ENCODE assay signal across 15 mouse cellular contexts in genomic region chr6:90700737-90701136, GRCm38 (mm10).
DNase-seq lines count a peak whose midpoint lies in the region; ATAC-seq and TF ChIP-seq lines count a peak whose summit lies in the region.
"Had no signal": no experiment of that assay in that cellular context is flagged by ENCODE, and none has a peak within 500 bp of the region (broad histone marks: within the 10 kb centered on the region; RNA-seq: fewer than 3 reads in every experiment).

No protein-coding gene starts in this region.

- no peak for TF ChIP-seq EP300 in liver, postnatal 0 days (IDR thresholded peaks at IDR 0.05; ENCODE audit: low read depth)

- no peak for ATAC-seq in hindbrain, embryonic 14.5 days (ENCODE audit: low FRiP score)
- no peak for ATAC-seq in hindbrain, embryonic 12.5 days (ENCODE audit: low FRiP score)
- peak; percentile 9 to 25; a peak in 1 of 4 replicates for ATAC-seq in hematopoietic stem cell, adult 5-6 weeks (replicated peaks in 1 of 2; ENCODE audit: insufficient read depth in 1 of 2, low FRiP score in 2 of 2, low TSS enrichment in 1 of 2, low read depth in 1 of 2, poor library complexity in 2 of 2, severe bottlenecking in 2 of 2)
- peak; percentile 33 for ATAC-seq in liver, postnatal 0 days
- ATAC-seq: hindbrain, postnatal 0 days had no signal

- no peaks in the 10 kb centered on the region for H3K36me3 ChIP-seq in heart, embryonic 10.5 days
- no peaks in the 10 kb centered on the region for H3K36me3 ChIP-seq in hindbrain, embryonic 14.5 days (replicated peaks; ENCODE audit: control insufficient read depth, insufficient read depth)
- no peaks in the 10 kb centered on the region for H3K36me3 ChIP-seq in hindbrain, embryonic 12.5 days
- no peaks in the 10 kb centered on the region; the same call in 1 of the 2 replicates for H3K36me3 ChIP-seq in liver, postnatal 0 days (replicated peaks; ENCODE audit: insufficient read depth, low read length)
- H3K36me3 ChIP-seq: forebrain, embryonic 12.5 days had no signal

- H3K4me1 ChIP-seq in heart, embryonic 10.5 days = peaks cover 99% of the 10 kb centered on the region
- peaks cover 63% of the 10 kb centered on the region for H3K4me1 ChIP-seq in hindbrain, embryonic 14.5 days (replicated peaks; ENCODE audit: control insufficient read depth, insufficient read depth, low read length)
- H3K4me1 ChIP-seq in hindbrain, embryonic 12.5 days = peaks cover 62% of the 10 kb centered on the region
- H3K4me1 ChIP-seq in liver, postnatal 0 days (ENCODE audit: insufficient read depth) = peaks cover 52% of the 10 kb centered on the region

- no peak for TF ChIP-seq CTCF in liver, postnatal 0 days (IDR thresholded peaks at IDR 0.05; ENCODE audit: low read depth)

- no peak overlapping the region for H3K4me2 ChIP-seq in hindbrain, embryonic 14.5 days (replicated peaks)
- H3K4me2 ChIP-seq in hindbrain, embryonic 12.5 days (replicated peaks) = no peak overlapping the region
- H3K4me2 ChIP-seq in liver, postnatal 0 days (ENCODE audit: low read depth, low read length) = no peak overlapping the region
- H3K4me2 ChIP-seq: forebrain, embryonic 12.5 days; midbrain, embryonic 11.5 days had no signal

- H3K9me3 ChIP-seq in heart, embryonic 10.5 days = no peaks in the 10 kb centered on the region
- no peaks in the 10 kb centered on the region for H3K9me3 ChIP-seq in hindbrain, embryonic 14.5 days (ENCODE audit: control insufficient read depth, low read length)
- no peaks in the 10 kb centered on the region for H3K9me3 ChIP-seq in hindbrain, embryonic 12.5 days (replicated peaks)
- no peaks in the 10 kb centered on the region for H3K9me3 ChIP-seq in liver, postnatal 0 days (ENCODE audit: low read length)
- H3K9me3 ChIP-seq: forebrain, embryonic 12.5 days had no signal

- no peak for DNase-seq in heart, embryonic 10.5 days (ENCODE audit: low spot score)
- DNase-seq in heart, adult 8-10 months (ENCODE audit: low spot score) = no peak
- DNase-seq in hindbrain, embryonic 14.5 days (ENCODE audit: low spot score) = no peak
- no peak for DNase-seq in liver, postnatal 0 days
- DNase-seq in left cerebral cortex, adult 9 months (ENCODE audit: low spot score in 2 of 2) = no peak
- no peak for DNase-seq in kidney, adult 18-20 months
- DNase-seq: cerebellum, adult 9-11 months; kidney, adult 9 months; lung, postnatal 10 days; right cerebral cortex, postnatal 14 days had no signal

- 89% methylated on average over 2 of the region's 2 CpGs for WGBS in heart, embryonic 10.5 days
- 85% methylated on average over 2 of the region's 2 CpGs for WGBS in hindbrain, embryonic 14.5 days
- 90% methylated on average over 2 of the region's 2 CpGs for WGBS in hindbrain, embryonic 12.5 days
- WGBS in liver, postnatal 0 days (ENCODE audit: insufficient replicate concordance) = 61% methylated on average over 2 of the region's 2 CpGs

- H3K27ac ChIP-seq in heart, embryonic 10.5 days = peak overlapping the region; percentile 78; the same call in 1 of the 2 replicates
- 0 out of 2 replicates have a peak overlapping the region, but pooled peaks have one; percentile 7 for H3K27ac ChIP-seq in hindbrain, embryonic 14.5 days
- H3K27ac ChIP-seq in hindbrain, embryonic 12.5 days = no peak overlapping the region
- H3K27ac ChIP-seq in liver, postnatal 0 days (ENCODE audit: low read depth) = 0 out of 2 replicates have a peak overlapping the region, but pooled peaks have one; percentile 16
- H3K27ac ChIP-seq: forebrain, embryonic 12.5 days had no signal

- H3K4me3 ChIP-seq in heart, embryonic 10.5 days = no peak overlapping the region
- no peak overlapping the region for H3K4me3 ChIP-seq in hindbrain, embryonic 14.5 days (replicated peaks; ENCODE audit: low read length)
- no peak overlapping the region for H3K4me3 ChIP-seq in hindbrain, embryonic 12.5 days
- H3K4me3 ChIP-seq in liver, postnatal 0 days (ENCODE audit: low read depth, low read length) = no peak overlapping the region
- H3K4me3 ChIP-seq: forebrain, embryonic 12.5 days had no signal

- no peaks in the 10 kb centered on the region for H3K27me3 ChIP-seq in heart, embryonic 10.5 days (ENCODE audit: insufficient read depth, poor library complexity, severe bottlenecking)
- no peaks in the 10 kb centered on the region for H3K27me3 ChIP-seq in hindbrain, embryonic 14.5 days (ENCODE audit: control insufficient read depth, insufficient read depth, low read length)
- H3K27me3 ChIP-seq in hindbrain, embryonic 12.5 days = no peaks in the 10 kb centered on the region
- no peaks in the 10 kb centered on the region for H3K27me3 ChIP-seq in liver, postnatal 0 days (ENCODE audit: insufficient read depth, low read length)
- H3K27me3 ChIP-seq: forebrain, embryonic 12.5 days had no signal

- no peak overlapping the region for H3K9ac ChIP-seq in hindbrain, embryonic 14.5 days
- no peak overlapping the region for H3K9ac ChIP-seq in hindbrain, embryonic 12.5 days
- no peak overlapping the region for H3K9ac ChIP-seq in liver, postnatal 0 days (replicated peaks)
- H3K9ac ChIP-seq: forebrain, embryonic 12.5 days had no signal

Comparison
In these comparisons a context has a peak if more than half of its experiments do, and no peak if none do; other contexts are left out.
1. ATAC-seq: peak in hematopoietic stem cell, adult 5-6 weeks (2 of 2) and liver, postnatal 0 days (single experiment); none in hindbrain, embryonic 14.5 days (single experiment) and hindbrain, embryonic 12.5 days (single experiment).